In genomic region chr9:83294441-83294840, GRCm38 (mm10) we compare ENCODE assay signal across 20 mouse cellular contexts.
DNase-seq lines count a peak whose midpoint lies in the region; ATAC-seq lines count a peak whose summit lies in the region.
"Had no signal": no experiment of that assay in that cellular context is flagged by ENCODE, and none has a peak within 500 bp of the region (broad histone marks: within the 10 kb centered on the region; RNA-seq: fewer than 3 reads in every experiment).

No protein-coding gene starts in this region.

- peak; percentile 15 for DNase-seq in cerebellum, adult 11-12 months
- peak; percentile 11 to 17 for DNase-seq in cerebellum, adult 18-20 months
- peak; percentile 29 for DNase-seq in cerebellum, adult 9-11 months
- peak; percentile 38 to 43 for DNase-seq in cerebellum, postnatal 36 days
- DNase-seq in right cerebral cortex, postnatal 14 days: no peak
- DNase-seq: adrenal gland, postnatal 10 days; gastrocnemius, postnatal 36 days; heart, adult 18-20 months; heart, postnatal 10 days; heart, postnatal 4 days; kidney, adult 11 months had no signal

- no peaks in the 10 kb centered on the region for H3K9me3 ChIP-seq in intestine, embryonic 16.5 days (ENCODE audit: control insufficient read depth, low read length)
- H3K9me3 ChIP-seq: embryonic facial prominence, embryonic 12.5 days; forebrain, embryonic 15.5 days; G1E; heart, embryonic 10.5 days; hindbrain, embryonic 12.5 days had no signal

- H3K9ac ChIP-seq in intestine, embryonic 16.5 days (ENCODE audit: low read depth, low read length): no peak overlapping the region
- H3K9ac ChIP-seq: embryonic facial prominence, embryonic 12.5 days; forebrain, embryonic 15.5 days; hindbrain, embryonic 12.5 days had no signal

- ATAC-seq in intestine, embryonic 16.5 days: no peak
- ATAC-seq: CD4-positive, CD25-positive, alpha-beta regulatory T cell, adult 4 months; forebrain, embryonic 15.5 days; hindbrain, embryonic 16.5 days; inflammation-experienced regulatory T-cells, adult 6 months had no signal

- no peaks in the 10 kb centered on the region for H3K36me3 ChIP-seq in intestine, embryonic 16.5 days (ENCODE audit: control insufficient read depth, insufficient read depth, low read length)
- H3K36me3 ChIP-seq: embryonic facial prominence, embryonic 12.5 days; forebrain, embryonic 15.5 days; G1E; heart, embryonic 10.5 days; hindbrain, embryonic 12.5 days had no signal

- no peak overlapping the region for H3K27ac ChIP-seq in intestine, embryonic 16.5 days (ENCODE audit: low read length)
- H3K27ac ChIP-seq: embryonic facial prominence, embryonic 12.5 days; forebrain, embryonic 15.5 days; heart, embryonic 10.5 days; hindbrain, embryonic 12.5 days had no signal

- no peaks in the 10 kb centered on the region for H3K4me1 ChIP-seq in intestine, embryonic 16.5 days (ENCODE audit: control insufficient read depth, insufficient read depth, low read length)
- H3K4me1 ChIP-seq: embryonic facial prominence, embryonic 12.5 days; forebrain, embryonic 15.5 days; heart, embryonic 10.5 days; hindbrain, embryonic 12.5 days had no signal

- no peak overlapping the region for H3K4me3 ChIP-seq in intestine, embryonic 16.5 days (ENCODE audit: low read length)
- H3K4me3 ChIP-seq: embryonic facial prominence, embryonic 12.5 days; forebrain, embryonic 15.5 days; heart, embryonic 10.5 days; hindbrain, embryonic 12.5 days had no signal

- no peaks in the 10 kb centered on the region for H3K27me3 ChIP-seq in intestine, embryonic 16.5 days (replicated peaks; ENCODE audit: control insufficient read depth, insufficient read depth, low read length)
- H3K27me3 ChIP-seq: embryonic facial prominence, embryonic 12.5 days; forebrain, embryonic 15.5 days; hindbrain, embryonic 12.5 days had no signal

- no peak overlapping the region for H3K4me2 ChIP-seq in intestine, embryonic 16.5 days (ENCODE audit: low read depth, low read length)
- H3K4me2 ChIP-seq: embryonic facial prominence, embryonic 12.5 days; forebrain, embryonic 15.5 days; hindbrain, embryonic 12.5 days had no signal

- WGBS in intestine, embryonic 16.5 days: 87% methylated on average over 13 of the region's 13 CpGs
